Mouse (Mus musculus) intestine, embryonic 15.5 days (tissue): ENCODE data around the gene Naaa. TPM values are rescaled to one million over a fixed set of nuclear protein-coding genes. Genes with fewer than 3 reads are reported as not detected.
A peak's percentile ranks its signal among the peaks of the same experiment; 100 is the strongest.

Experiments
- ATAC-seq: fragments of 200-750 bp; cut with Nextera tagmentation; 2 replicates; pipeline ENCODE4 v1.8.0; 2017; ENCODE audit warnings: moderate TSS enrichment, moderate library complexity
- H3K27ac ChIP-seq: fragments of 300-500 bp; sonication (generic); 2 replicates; pipeline ENCODE4 v1.5.1; 2015; ENCODE audit warnings: mild to moderate bottlenecking, inconsistent platforms
- H3K27me3 ChIP-seq: fragments of 300-500 bp; sonication (generic); replicated peaks from 2 replicates; pipeline ENCODE4 v1.6.1; 2015; ENCODE audit warnings: inconsistent platforms
- H3K36me3 ChIP-seq: fragments of 300-500 bp; sonication (generic); 2 replicates; pipeline ENCODE4 v1.6.1; 2015; ENCODE audit warnings: inconsistent platforms
- H3K4me1 ChIP-seq: fragments of 300-500 bp; sonication (generic); replicated peaks from 2 replicates; pipeline ENCODE4 v1.6.1; 2015; ENCODE audit warnings: inconsistent platforms
- H3K4me2 ChIP-seq: fragments of 300-500 bp; sonication (generic); replicated peaks from 2 replicates; pipeline ENCODE4 v1.6.1; 2015; ENCODE audit warnings: mild to moderate bottlenecking, inconsistent platforms
- H3K4me3 ChIP-seq: fragments of 300-500 bp; sonication (generic); replicated peaks from 2 replicates; pipeline ENCODE4 v1.5.1; 2015; ENCODE audit warnings: inconsistent platforms
- H3K9ac ChIP-seq: fragments of 300-500 bp; sonication (generic); 2 replicates; pipeline ENCODE4 v1.6.1; 2015; ENCODE audit warnings: inconsistent platforms
- H3K9me3 ChIP-seq: fragments of 300-500 bp; sonication (generic); 2 replicates; pipeline ENCODE4 v1.6.1; 2016; ENCODE audit warnings: inconsistent platforms
- WGBS: fragments of 180-500 bp; shearing (Covaris S2); methylation state at CpG from one replicate; pipeline ENCODE4 v1.1.7; 2015; 5-methylcytosine and 5-hydroxymethylcytosine counted together
- polyA plus RNA-seq: library from polyadenylated mRNA; unstranded; fragments of >200 nt; fragmentation: Nextera tagmentation; extraction: Ambion mirVana; gene quantifications from 2 replicates; pipeline ENCODE4 v1.2.1, GENCODE M21; 2015

Gene Naaa
- polyA plus RNA-seq, 1 experiment from 2014 or later = 26.8 TPM

DNA sequence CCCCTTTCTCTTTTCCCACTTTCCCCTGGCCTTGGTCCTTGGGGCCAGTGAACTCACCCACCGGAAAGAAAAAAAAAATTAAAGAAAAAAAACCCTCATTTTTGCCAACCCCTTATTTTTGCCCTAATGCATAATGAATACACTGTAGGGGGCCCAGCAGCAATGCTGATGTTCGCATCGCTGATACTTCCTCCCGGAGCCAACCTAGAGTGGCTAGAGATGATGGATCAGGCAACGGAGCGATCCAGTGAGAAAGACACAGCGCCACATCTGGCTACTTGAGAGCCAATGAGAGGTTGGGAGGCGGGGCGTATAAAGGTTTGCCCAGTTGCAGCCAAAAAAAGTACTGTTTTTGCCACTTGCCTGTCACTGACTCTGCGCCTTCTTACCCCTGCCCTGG, 49.2 kb downstream of the Naaa start:
- Histone ChIP-seq H3K36me3 (no peaks in the 10 kb centered on the region), H3K9me3 (no peaks in the 10 kb centered on the region), H3K27me3 (no peaks in the 10 kb centered on the region), H3K27ac (no peak overlapping the region), H3K4me3 (no peak overlapping the region), H3K4me1 (no peaks in the 10 kb centered on the region), H3K4me2 (no peak overlapping the region), H3K9ac (no peak overlapping the region)
- ATAC-seq = no peak
- 50% methylated on average over 10 of the region's 10 CpGs for WGBS

DNA sequence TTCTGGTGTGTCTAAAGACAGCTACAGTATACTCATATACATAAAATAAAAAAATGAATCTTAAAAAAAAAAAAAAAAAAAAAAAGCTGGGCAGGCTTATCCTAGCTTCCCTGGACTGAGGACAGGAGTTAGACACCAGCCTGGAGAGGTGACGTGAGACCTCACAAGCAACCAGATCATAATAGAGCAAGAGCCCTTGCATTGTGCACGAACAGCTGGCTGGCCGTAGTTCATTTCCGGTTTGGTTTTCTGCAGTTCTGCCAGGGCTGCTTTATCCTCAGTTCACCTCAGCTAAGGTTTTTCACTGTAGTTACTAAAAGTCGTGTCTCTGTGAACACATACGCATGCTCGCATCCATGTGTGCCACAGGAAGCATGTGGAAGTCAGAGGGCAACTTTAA, 50.2 kb downstream of the Naaa start:
- no peaks in the 10 kb centered on the region for H3K4me1 ChIP-seq
- ATAC-seq = no peak
- WGBS = 67% methylated on average over 7 of the region's 7 CpGs

DNA sequence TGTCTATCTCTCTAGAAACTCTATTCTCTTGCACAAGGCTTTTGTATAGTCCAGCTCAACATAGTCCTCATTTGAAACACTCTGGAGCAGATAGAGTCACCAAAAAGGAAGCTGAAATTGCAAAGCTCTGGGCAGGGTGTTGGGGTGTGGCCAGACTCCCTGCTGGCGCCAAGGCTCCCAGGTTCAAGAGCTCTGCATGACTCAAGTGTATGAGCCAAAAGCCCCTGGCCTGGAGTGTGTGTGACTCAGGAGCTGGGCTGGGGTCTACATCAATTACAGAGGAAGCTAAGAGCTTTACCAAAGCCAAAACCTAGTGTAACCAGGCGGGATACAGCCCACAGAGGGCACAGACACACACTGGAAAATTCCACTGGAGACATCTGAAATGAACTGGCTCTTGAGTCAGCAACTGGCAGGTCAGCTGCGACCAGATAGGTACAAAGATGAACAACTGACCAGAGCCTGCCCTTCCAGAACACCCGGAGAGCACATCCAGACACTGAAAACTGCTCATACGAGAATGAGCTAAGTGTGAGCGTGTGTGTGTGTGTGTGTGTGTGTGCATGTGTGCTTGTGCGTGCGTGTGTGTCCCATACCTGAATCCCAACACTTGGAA, 57.6 kb downstream of the Naaa start:
- WGBS = 89% methylated on average over 8 of the region's 8 CpGs
- no peak overlapping the region for H3K4me2 ChIP-seq
- H3K9ac ChIP-seq = no peak overlapping the region
- H3K36me3 ChIP-seq = no peaks in the 10 kb centered on the region
- ATAC-seq = no peak
- no peaks in the 10 kb centered on the region for H3K27me3 ChIP-seq
- H3K4me1 ChIP-seq = no peaks in the 10 kb centered on the region
- no peak overlapping the region for H3K4me3 ChIP-seq
- H3K27ac ChIP-seq = no peak overlapping the region
- H3K9me3 ChIP-seq = no peaks in the 10 kb centered on the region

More for the DNA sequence above, 50.2 kb downstream of the Naaa start:
- Histone ChIP-seq H3K4me2 (no peak overlapping the region), H3K9ac (no peak overlapping the region), H3K4me3 (no peak overlapping the region), H3K27me3 (no peaks in the 10 kb centered on the region), H3K36me3 (no peaks in the 10 kb centered on the region), H3K9me3 (no peaks in the 10 kb centered on the region), H3K27ac (no peak overlapping the region)

DNA sequence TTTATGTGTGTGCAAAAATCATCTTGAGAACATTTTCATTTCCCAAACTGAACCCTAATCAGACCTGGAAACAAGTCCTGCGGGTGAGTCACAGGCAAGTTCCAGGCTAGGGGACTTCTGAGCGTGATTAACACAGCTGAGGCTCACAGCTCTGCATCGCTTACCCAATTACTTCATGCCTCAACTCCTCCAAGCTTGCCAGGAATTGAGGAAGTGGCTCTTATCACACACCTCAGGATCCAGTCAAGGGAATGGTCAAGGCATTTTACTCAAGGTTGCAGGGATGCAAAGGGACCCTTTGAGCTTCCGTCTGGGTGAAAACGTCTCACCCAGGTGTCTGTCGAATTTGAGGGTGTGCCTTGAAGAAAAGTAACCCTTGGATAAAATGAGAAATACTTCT, 58.1 kb downstream of the Naaa start:
- no peak for ATAC-seq
- Histone ChIP-seq H3K27ac (no peak overlapping the region), H3K4me2 (no peak overlapping the region), H3K36me3 (no peaks in the 10 kb centered on the region), H3K4me3 (no peak overlapping the region), H3K9me3 (no peaks in the 10 kb centered on the region), H3K9ac (no peak overlapping the region), H3K4me1 (no peaks in the 10 kb centered on the region), H3K27me3 (no peaks in the 10 kb centered on the region)
- 74% methylated on average over 6 of the region's 6 CpGs for WGBS

DNA sequence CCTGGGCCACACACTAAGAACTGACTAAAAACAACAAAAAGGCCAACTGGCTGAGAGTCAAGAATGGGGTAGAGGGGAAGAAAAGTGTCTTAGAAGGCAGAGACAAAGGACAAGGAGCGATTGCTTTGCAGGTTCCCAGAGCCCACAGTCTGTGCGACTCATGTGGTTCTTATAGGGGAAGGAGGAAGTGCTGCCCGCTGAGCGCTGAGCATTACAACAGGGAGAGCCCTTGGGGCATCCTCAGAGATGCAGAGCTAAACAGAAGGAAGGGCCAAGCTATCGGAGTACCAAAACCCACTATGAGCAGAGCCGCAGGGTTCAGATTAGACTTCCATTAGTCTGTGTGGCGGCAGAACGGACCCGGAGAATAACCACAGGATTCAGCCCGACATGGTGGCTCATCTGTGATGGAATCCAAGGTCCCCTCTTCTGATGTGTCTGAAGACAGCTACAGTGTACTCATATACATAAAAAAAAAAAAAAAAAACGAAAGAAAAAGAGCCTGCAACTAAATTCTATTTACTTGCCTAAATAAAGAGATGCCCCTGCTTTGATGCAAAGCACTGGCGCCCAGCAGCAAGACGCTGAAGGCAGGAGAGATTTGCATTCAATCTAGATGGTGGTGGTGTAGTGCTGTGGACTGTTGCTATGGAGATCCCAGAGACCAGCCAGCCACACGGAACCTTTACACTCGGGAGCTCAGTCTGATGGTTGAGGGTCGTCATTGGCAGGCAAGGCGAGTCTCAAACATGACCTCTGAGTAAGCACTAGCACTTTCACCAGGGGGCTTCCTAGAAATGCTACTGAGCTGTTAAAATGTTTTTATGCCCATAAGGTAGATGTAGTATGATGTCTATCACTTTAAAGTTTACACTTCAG, 58.8 kb downstream of the Naaa start:
- WGBS = 66% methylated on average over 17 of the region's 17 CpGs
- Histone ChIP-seq H3K4me2 (no peak overlapping the region), H3K27me3 (no peaks in the 10 kb centered on the region), H3K27ac (no peak overlapping the region), H3K4me3 (no peak overlapping the region), H3K9ac (no peak overlapping the region), H3K36me3 (no peaks in the 10 kb centered on the region), H3K4me1 (no peaks in the 10 kb centered on the region), H3K9me3 (no peaks in the 10 kb centered on the region)
- no peak for ATAC-seq

DNA sequence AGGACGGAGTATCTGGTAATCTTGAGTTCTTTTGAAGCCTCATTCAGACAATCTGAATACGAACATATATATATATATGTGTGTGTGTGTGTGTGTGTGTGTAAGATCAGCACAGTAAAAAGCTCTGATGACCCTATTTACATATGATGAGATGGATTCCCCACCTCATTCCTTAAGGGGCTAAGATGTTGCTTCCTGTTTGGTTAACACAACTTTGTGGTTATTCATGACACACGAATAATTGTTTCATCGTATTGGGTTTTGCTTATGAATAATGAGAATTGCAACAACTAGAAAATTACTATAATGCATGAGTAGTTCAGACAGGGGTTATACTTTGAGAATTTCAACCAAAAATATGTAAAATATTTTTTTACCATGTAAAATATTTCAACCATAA, 62.7 kb downstream of the Naaa start, which contains the start of gene U90926:
Gene U90926, minus strand, starts transcription at position 101 of the 400 bp plus-strand sequence.
- Histone ChIP-seq H3K27me3 (no peaks in the 10 kb centered on the region), H3K4me3 (no peak within 1 kb of the TSS), H3K36me3 (no peaks in the 10 kb centered on the region), H3K4me2 (no peak within 1 kb of the TSS), H3K4me1 (no peaks in the 10 kb centered on the region), H3K9ac (no peak within 1 kb of the TSS), H3K27ac (no peak within 1 kb of the TSS), H3K9me3 (no peaks in the 10 kb centered on the region)
- ATAC-seq = no peak
- WGBS = 89% methylated on average over 4 of the region's 4 CpGs

DNA sequence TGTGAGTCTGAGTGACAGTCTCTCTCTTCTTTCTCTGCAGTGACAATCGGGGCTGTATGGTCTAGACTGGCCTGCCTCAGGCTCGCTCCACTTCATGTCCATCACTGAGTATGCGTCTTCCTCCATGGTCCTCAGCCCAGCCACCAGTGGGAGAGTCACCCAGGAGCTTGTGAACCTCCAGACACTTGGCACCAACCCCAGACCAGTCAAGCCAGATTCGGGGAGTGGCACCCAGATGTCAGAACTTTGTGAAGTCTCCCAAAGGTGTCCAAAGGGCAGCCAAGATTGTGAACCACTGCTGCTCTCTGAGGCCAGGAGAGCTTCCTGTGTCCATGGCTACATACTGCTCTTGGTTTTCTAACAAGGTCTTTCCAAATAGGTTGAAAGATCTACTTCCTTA, 65.7 kb downstream of the Naaa start:
- 0 out of 2 replicates have a peak, but pooled peaks have one; percentile 15 for ATAC-seq
- H3K27me3 ChIP-seq = no peaks in the 10 kb centered on the region
- no peak overlapping the region for H3K9ac ChIP-seq
- 87% methylated on average over 4 of the region's 4 CpGs for WGBS
- H3K4me3 ChIP-seq = no peak overlapping the region
- no peaks in the 10 kb centered on the region for H3K36me3 ChIP-seq
- H3K27ac ChIP-seq = no peak overlapping the region
- H3K9me3 ChIP-seq = no peaks in the 10 kb centered on the region
- no peak overlapping the region for H3K4me2 ChIP-seq
- H3K4me1 ChIP-seq = no peaks in the 10 kb centered on the region

DNA sequence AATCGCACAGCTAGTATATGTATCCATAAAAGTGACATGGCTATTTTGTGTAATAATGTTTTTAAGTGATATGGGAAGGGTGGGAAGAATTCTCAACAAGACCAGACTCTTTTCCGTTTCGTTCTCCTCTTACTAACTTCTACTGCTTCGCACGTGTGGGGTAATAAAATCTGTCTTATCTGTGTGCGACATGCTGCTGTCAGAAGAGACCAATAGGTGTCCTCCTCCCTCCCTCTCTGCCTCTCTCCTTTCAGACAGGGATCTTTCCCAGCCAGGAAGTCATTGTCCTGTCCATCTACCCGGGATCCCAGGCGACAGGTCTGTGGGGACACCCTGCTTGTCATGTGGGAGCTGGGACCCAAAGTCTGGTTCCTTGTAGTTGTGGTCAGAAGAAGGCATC, 67.8 kb downstream of the Naaa start:
- Histone ChIP-seq H3K27me3 (no peaks in the 10 kb centered on the region), H3K4me1 (0 out of 2 replicates have a peak, but pooled peaks cover 4% of the 10 kb centered on the region), H3K27ac (no peak overlapping the region), H3K4me3 (no peak overlapping the region), H3K36me3 (no peaks in the 10 kb centered on the region), H3K4me2 (no peak overlapping the region), H3K9ac (no peak overlapping the region), H3K9me3 (no peaks in the 10 kb centered on the region)
- no peak for ATAC-seq
- 61% methylated on average over 8 of the region's 8 CpGs for WGBS

Other genes with a start within 250 kb of the Naaa start
- 2.6 and 2.8 TPM in 2 replicates for gene Cdkl2, start 234.3 kb downstream of the Naaa start, polyA plus RNA-seq
- 162 and 195 TPM in 2 replicates for gene G3bp2, start 194.5 kb downstream of the Naaa start, polyA plus RNA-seq
- 42.4 and 45.9 TPM in 2 replicates for gene Uso1, start 140.2 kb downstream of the Naaa start, polyA plus RNA-seq
- gene U90926, start 62.8 kb downstream of the Naaa start, polyA plus RNA-seq = not detected in 2 replicates
- gene Ppef2, start 21.9 kb downstream of the Naaa start, polyA plus RNA-seq = 0.39 and 0.59 TPM in 2 replicates
- gene Sdad1, start 32.3 kb upstream of the Naaa start, polyA plus RNA-seq = 37.3 and 40.1 TPM in 2 replicates
- gene Cxcl9, start 49.9 kb upstream of the Naaa start, polyA plus RNA-seq = 0.20 TPM in 1 of 2 replicates, not detected in the other
- 3.7 and 4.0 TPM in 2 replicates for gene Art3, start 53.7 kb upstream of the Naaa start, polyA plus RNA-seq
- gene Cxcl10, start 70.7 kb upstream of the Naaa start, polyA plus RNA-seq = 1.9 and 2.4 TPM in 2 replicates
- gene Nup54, start 157.0 kb upstream of the Naaa start, polyA plus RNA-seq = 51.1 and 55.5 TPM in 2 replicates
- gene Scarb2, start 228.7 kb upstream of the Naaa start, polyA plus RNA-seq = 12.4 and 13.1 TPM in 2 replicates